In the genomic region with DNA sequence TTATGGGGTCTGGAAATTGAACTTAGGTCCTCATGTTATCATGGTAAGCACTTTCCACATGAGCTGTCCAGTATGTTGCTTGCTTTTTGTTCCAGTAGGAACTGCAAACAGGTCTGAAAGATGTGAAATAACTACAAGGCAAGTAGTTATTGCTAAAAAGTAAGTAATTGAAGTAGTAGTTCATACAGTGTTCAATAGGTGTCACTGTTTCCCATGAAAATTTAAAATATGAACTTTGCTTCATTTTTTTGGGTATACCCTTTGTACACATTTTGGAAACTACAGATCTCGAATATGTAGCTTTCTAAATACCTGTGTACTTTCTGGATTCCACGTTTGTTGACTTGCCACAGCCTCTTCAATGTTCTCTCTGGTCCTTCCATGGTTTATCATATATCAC, we compare ENCODE assay signal across 19 mouse cellular contexts. TPM values are rescaled to one million over a fixed set of nuclear protein-coding genes. Genes with fewer than 3 reads are reported as not detected.
A peak's percentile ranks its signal among the peaks of the same experiment; 100 is the strongest.
DNase-seq lines count a peak whose midpoint lies in the region; ATAC-seq and TF ChIP-seq lines count a peak whose summit lies in the region.
"Had no signal": no experiment of that assay in that cellular context is flagged by ENCODE, and none has a peak within 500 bp of the region (broad histone marks: within the 10 kb centered on the region; RNA-seq: fewer than 3 reads in every experiment).

No protein-coding gene starts in this region.

- intact Hi-C loops in heart, adult 2 months (cut with DNase I) = no loop called here

- no peak for TF ChIP-seq EP300 in heart, adult 2 months (IDR thresholded peaks at IDR 0.05; ENCODE audit: insufficient read depth, low read depth, low read length)
- no peak for TF ChIP-seq EP300 in lung, postnatal 0 days (IDR thresholded peaks at IDR 0.05)

- H3K27me3 ChIP-seq in heart, adult 2 months (ENCODE audit: control insufficient read depth, insufficient read depth, low read length) = no peaks in the 10 kb centered on the region
- no peaks in the 10 kb centered on the region for H3K27me3 ChIP-seq in lung, postnatal 0 days (replicated peaks; ENCODE audit: insufficient read depth, low read length)
- no peaks in the 10 kb centered on the region; the same call in 1 of the 2 replicates for H3K27me3 ChIP-seq in splenic B cell, adult 2 months (ENCODE audit: control insufficient read depth, insufficient read depth, low read length, poor library complexity, severe bottlenecking)
- H3K27me3 ChIP-seq: midbrain, embryonic 13.5 days; neural tube, embryonic 13.5 days had no signal

- H3K4me2 ChIP-seq in lung, postnatal 0 days (replicated peaks; ENCODE audit: low read depth, low read length) = no peak overlapping the region
- H3K4me2 ChIP-seq: midbrain, embryonic 13.5 days; neural tube, embryonic 13.5 days had no signal

- peak; percentile 53 for TF ChIP-seq CTCF in heart, adult 2 months (IDR thresholded peaks at IDR 0.05)
- TF ChIP-seq CTCF in lung, postnatal 0 days (IDR thresholded peaks at IDR 0.05) = peak; percentile 31; the same call in 1 of the 2 replicates

- H3K79me2 ChIP-seq in heart, adult 2 months (replicated peaks; ENCODE audit: control insufficient read depth, insufficient read depth, low read length) = no peaks in the 10 kb centered on the region

- 38% methylated on average over 2 of the region's 2 CpGs for WGBS in heart, adult 2 months
- WGBS in lung, postnatal 0 days = 28% methylated on average over 2 of the region's 2 CpGs

- no peak for TF ChIP-seq POLR2A in heart, adult 2 months (IDR thresholded peaks at IDR 0.05; ENCODE audit: insufficient read depth, low read depth, low read length)

- no peaks in the 10 kb centered on the region for H3K36me3 ChIP-seq in heart, adult 2 months (ENCODE audit: control insufficient read depth, insufficient read depth, low read length)
- no peaks in the 10 kb centered on the region for H3K36me3 ChIP-seq in lung, postnatal 0 days (ENCODE audit: insufficient read depth, low read length)
- H3K36me3 ChIP-seq in splenic B cell, adult 2 months (ENCODE audit: control insufficient read depth, insufficient read depth, low read length, poor library complexity, severe bottlenecking) = no peaks in the 10 kb centered on the region
- H3K36me3 ChIP-seq: limb, embryonic 10.5 days; midbrain, embryonic 13.5 days; neural tube, embryonic 13.5 days had no signal

- no peak for ATAC-seq in lung, postnatal 0 days
- no peak for ATAC-seq in cerebellum, adult (ENCODE audit: insufficient number of reproducible peaks, low FRiP score, low TSS enrichment)
- ATAC-seq: forebrain, embryonic 16.5 days; midbrain, embryonic 13.5 days had no signal

- H3K4me1 ChIP-seq in heart, adult 2 months (ENCODE audit: control insufficient read depth, insufficient read depth, low read length) = no peaks in the 10 kb centered on the region
- H3K4me1 ChIP-seq in lung, postnatal 0 days (ENCODE audit: insufficient read depth, low read depth, low read length) = no peaks in the 10 kb centered on the region
- H3K4me1 ChIP-seq: limb, embryonic 10.5 days; midbrain, embryonic 13.5 days; neural tube, embryonic 13.5 days had no signal

- no peak overlapping the region for H3K4me3 ChIP-seq in heart, adult 2 months
- no peak overlapping the region for H3K4me3 ChIP-seq in lung, postnatal 0 days (ENCODE audit: low read depth, low read length)
- H3K4me3 ChIP-seq: limb, embryonic 10.5 days; midbrain, embryonic 13.5 days; neural tube, embryonic 13.5 days had no signal

- no peak overlapping the region for H3K27ac ChIP-seq in heart, adult 2 months
- H3K27ac ChIP-seq in lung, postnatal 0 days (ENCODE audit: low read length) = no peak overlapping the region
- H3K27ac ChIP-seq: limb, embryonic 10.5 days; midbrain, embryonic 13.5 days; neural tube, embryonic 13.5 days had no signal

- H3K9ac ChIP-seq in heart, adult 2 months (ENCODE audit: low read depth, low read length) = no peak overlapping the region
- H3K9ac ChIP-seq in lung, postnatal 0 days (replicated peaks; ENCODE audit: low read depth) = no peak overlapping the region
- H3K9ac ChIP-seq: midbrain, embryonic 13.5 days; neural tube, embryonic 13.5 days had no signal

- DNase-seq in heart, adult 2 months = no peak
- DNase-seq in heart, adult 11 months = no peak
- peak; percentile 27 for DNase-seq in lung, postnatal 0 days (ENCODE audit: low spot score)
- no peak for DNase-seq in lung, adult 18-20 months
- peak; percentile 42 for DNase-seq in NIH3T3 (ENCODE audit: low read depth)
- DNase-seq in splenic B cell, adult 2 months (ENCODE audit: low read depth, low spot score) = peak; percentile 25
- no peak for DNase-seq in thymus, postnatal 14 days
- DNase-seq: cerebellum, adult 9-11 months; gastrocnemius, postnatal 36 days; kidney, adult 9 months; layer of hippocampus, adult 9-11 months; lung, postnatal 10 days; right cerebral cortex, adult 18-20 months; thymus, postnatal 36 days had no signal

- H3K9me3 ChIP-seq in lung, postnatal 0 days (ENCODE audit: low read length) = no peaks in the 10 kb centered on the region
- H3K9me3 ChIP-seq: limb, embryonic 10.5 days; midbrain, embryonic 13.5 days; neural tube, embryonic 13.5 days had no signal

RNA-seq across cellular contexts. Expression of gene Mipol1, which starts 28.3 kb away (rescaled TPM):
- 1 to 10 TPM; 4.1 to 4.5 TPM for total RNA-seq in heart, adult 2 months (2021)
- polyA plus RNA-seq in heart, adult 2 months (2012; rRNA removed) = 1.3 and 1.5 TPM in 2 replicates
- 5.7 and 6.4 TPM in 2 replicates for polyA plus RNA-seq in lung, postnatal 0 days (2015; fragmentation: Nextera tagmentation; extraction: Ambion mirVana)

RNA-seq across cellular contexts. Expression of gene Prps1l3, which starts 28.4 kb away (rescaled TPM):
- 10 to 100 TPM; 18.5 to 20.4 TPM for total RNA-seq in heart, adult 2 months (2021)
- polyA plus RNA-seq in heart, adult 2 months (2012; rRNA removed) = 5.8 and 13.1 TPM in 2 replicates
- polyA plus RNA-seq in lung, postnatal 0 days (2015; fragmentation: Nextera tagmentation; extraction: Ambion mirVana) = 22.9 and 24.8 TPM in 2 replicates

Comparison
In these comparisons a context has a peak if more than half of its experiments do, and no peak if none do; other contexts are left out.
1. DNase-seq: peak in lung, postnatal 0 days (single experiment), NIH3T3 (single experiment) and splenic B cell, adult 2 months (single experiment); none in heart, adult 2 months (0 of 2), heart, adult 11 months (single experiment), lung, adult 18-20 months (0 of 2) and thymus, postnatal 14 days (single experiment).